Mouse (Mus musculus): ENCODE results near the gene Scin. TPM values are rescaled to one million over a fixed set of nuclear protein-coding genes. Genes with fewer than 3 reads are reported as not detected.
A peak's percentile ranks its signal among the peaks of the same experiment; 100 is the strongest.

Scin gene
- polyA plus RNA-seq, 1 experiment from 2014 or later: 0.57 TPM

DNA sequence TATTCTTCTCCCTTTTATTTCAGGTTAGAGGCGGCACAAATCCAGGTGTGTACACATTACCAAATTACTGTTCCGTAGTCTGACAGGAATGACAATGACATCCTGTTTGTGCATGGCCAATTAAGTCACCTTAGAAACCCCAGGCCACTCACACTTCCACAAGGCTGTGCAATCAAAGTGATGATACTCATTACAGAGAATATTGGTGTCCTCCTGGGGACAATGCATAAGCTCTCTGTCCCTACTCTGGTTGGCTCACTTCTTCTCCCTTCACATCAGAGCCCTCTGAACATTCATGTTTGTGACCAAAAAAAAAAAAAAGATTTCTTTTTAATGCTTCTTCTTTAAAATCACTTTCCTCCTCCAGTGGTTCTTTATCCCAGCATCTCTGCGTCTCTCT, 106.2 kb downstream of the Scin start:
- no peaks in the 10 kb centered on the region for H3K36me3 ChIP-seq (ENCODE audit: control insufficient read depth, insufficient read depth, low read length)
- no peak overlapping the region for H3K4me2 ChIP-seq (replicated peaks; ENCODE audit: low read depth, low read length)
- H3K27ac ChIP-seq (ENCODE audit: low read depth, low read length): no peak overlapping the region
- H3K4me3 ChIP-seq (ENCODE audit: low read depth, low read length): no peak overlapping the region
- WGBS: 86% methylated on average over 3 of the region's 3 CpGs
- H3K27me3 ChIP-seq (ENCODE audit: control insufficient read depth, insufficient read depth, low read length): no peaks in the 10 kb centered on the region
- no peak overlapping the region for H3K9ac ChIP-seq (ENCODE audit: low read depth, low read length)
- no peaks in the 10 kb centered on the region for H3K9me3 ChIP-seq (ENCODE audit: control insufficient read depth, low read length)
- no peaks in the 10 kb centered on the region for H3K4me1 ChIP-seq (replicated peaks; ENCODE audit: control insufficient read depth, insufficient read depth, low read length)
- ATAC-seq (ENCODE audit: low FRiP score): no peak
- no peak for DNase-seq (ENCODE audit: low spot score)

DNA sequence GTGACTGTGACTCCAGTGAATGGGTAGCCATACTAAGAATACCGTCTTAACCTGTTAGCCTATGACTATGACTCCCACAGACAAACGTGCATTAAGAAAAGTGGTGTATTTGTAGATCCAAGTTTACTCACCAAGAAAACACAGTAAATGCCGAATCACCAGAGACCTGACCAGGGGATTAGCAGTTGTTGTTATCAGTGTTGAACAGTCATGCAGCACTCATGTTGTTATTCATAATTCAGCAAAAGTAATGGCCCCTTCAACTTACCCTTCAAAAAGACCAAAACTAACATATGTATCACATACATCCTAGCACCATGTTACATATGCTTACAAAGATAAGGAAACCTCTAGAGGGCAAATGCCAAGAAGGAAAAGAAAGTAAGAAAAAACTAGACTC, 106.6 kb downstream of the Scin start:
- H3K36me3 ChIP-seq (ENCODE audit: control insufficient read depth, insufficient read depth, low read length): no peaks in the 10 kb centered on the region
- no peaks in the 10 kb centered on the region for H3K27me3 ChIP-seq (ENCODE audit: control insufficient read depth, insufficient read depth, low read length)
- no peak overlapping the region for H3K27ac ChIP-seq (ENCODE audit: low read depth, low read length)
- H3K9me3 ChIP-seq (ENCODE audit: control insufficient read depth, low read length): no peaks in the 10 kb centered on the region
- H3K4me3 ChIP-seq (ENCODE audit: low read depth, low read length): no peak overlapping the region
- H3K9ac ChIP-seq (ENCODE audit: low read depth, low read length): no peak overlapping the region
- 94% methylated on average over 3 of the region's 3 CpGs for WGBS
- ATAC-seq (ENCODE audit: low FRiP score) (no peak), DNase-seq (ENCODE audit: low spot score) (no peak)
- no peaks in the 10 kb centered on the region for H3K4me1 ChIP-seq (replicated peaks; ENCODE audit: control insufficient read depth, insufficient read depth, low read length)
- H3K4me2 ChIP-seq (replicated peaks; ENCODE audit: low read depth, low read length): no peak overlapping the region

DNA sequence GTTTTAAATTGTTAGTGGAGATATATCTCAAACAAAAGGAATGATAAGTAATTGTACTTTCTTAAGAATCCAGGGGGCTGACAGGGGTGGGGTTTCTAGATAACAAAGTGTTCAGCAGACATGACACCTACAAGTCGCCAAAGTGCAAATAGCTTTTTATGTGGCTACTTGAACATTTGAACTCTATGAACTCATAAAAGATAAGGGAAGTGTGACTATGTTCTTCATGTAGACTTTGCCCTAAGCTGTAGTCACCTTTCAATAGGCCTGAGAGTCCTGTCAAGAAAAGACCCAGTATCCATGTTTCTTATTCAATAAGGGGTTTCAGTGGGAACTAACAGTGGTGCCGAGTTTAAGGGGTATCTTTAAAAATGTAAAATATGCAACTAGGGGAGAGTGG, 110.1 kb downstream of the Scin start:
- H3K4me3 ChIP-seq (ENCODE audit: low read depth, low read length): no peak overlapping the region
- no peaks in the 10 kb centered on the region for H3K27me3 ChIP-seq (ENCODE audit: control insufficient read depth, insufficient read depth, low read length)
- DNase-seq (ENCODE audit: low spot score): no peak
- no peak overlapping the region for H3K27ac ChIP-seq (ENCODE audit: low read depth, low read length)
- no peaks in the 10 kb centered on the region for H3K4me1 ChIP-seq (replicated peaks; ENCODE audit: control insufficient read depth, insufficient read depth, low read length)
- no peak for ATAC-seq (ENCODE audit: low FRiP score)
- H3K4me2 ChIP-seq (replicated peaks; ENCODE audit: low read depth, low read length): no peak overlapping the region
- 89% methylated on average over 2 of the region's 2 CpGs for WGBS
- H3K9ac ChIP-seq (ENCODE audit: low read depth, low read length): no peak overlapping the region
- H3K36me3 ChIP-seq (ENCODE audit: control insufficient read depth, insufficient read depth, low read length): no peaks in the 10 kb centered on the region
- no peaks in the 10 kb centered on the region for H3K9me3 ChIP-seq (ENCODE audit: control insufficient read depth, low read length)

DNA sequence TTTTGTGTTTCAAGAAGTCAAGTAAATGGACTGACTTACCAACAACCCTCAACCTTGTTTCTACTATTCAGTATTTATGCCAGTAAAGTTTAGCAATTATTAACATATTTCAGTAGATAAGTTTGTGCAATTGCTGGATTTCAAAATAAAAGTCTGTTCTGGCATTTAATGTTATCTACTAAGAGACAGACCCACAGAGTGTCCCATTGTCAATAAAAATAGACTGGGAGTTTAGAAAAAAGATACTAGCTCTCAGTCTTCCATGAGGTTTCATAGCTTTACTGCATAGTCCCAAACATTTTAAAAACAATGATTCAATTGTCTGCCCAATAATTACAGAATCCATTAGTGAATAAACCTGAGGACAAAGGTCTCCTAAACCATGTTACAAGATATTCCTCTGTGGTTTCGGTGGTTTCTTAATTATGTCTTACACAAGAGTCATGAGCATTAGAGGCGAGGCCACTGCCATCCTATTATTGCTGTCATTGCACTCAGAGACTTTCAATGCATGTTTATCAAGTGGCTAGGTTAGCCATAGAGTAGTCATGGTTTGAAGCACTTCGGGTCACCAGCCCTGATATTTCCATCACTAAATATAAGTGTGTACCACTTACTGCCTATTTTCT, 110.9 kb downstream of the Scin start:
- H3K4me3 ChIP-seq (ENCODE audit: low read depth, low read length): no peak overlapping the region
- DNase-seq (ENCODE audit: low spot score) (no peak), ATAC-seq (ENCODE audit: low FRiP score) (no peak)
- H3K36me3 ChIP-seq (ENCODE audit: control insufficient read depth, insufficient read depth, low read length): no peaks in the 10 kb centered on the region
- no peaks in the 10 kb centered on the region for H3K9me3 ChIP-seq (ENCODE audit: control insufficient read depth, low read length)
- H3K4me2 ChIP-seq (replicated peaks; ENCODE audit: low read depth, low read length): no peak overlapping the region
- no peak overlapping the region for H3K9ac ChIP-seq (ENCODE audit: low read depth, low read length)
- WGBS: 85% methylated on average over 3 of the region's 3 CpGs
- H3K4me1 ChIP-seq (replicated peaks; ENCODE audit: control insufficient read depth, insufficient read depth, low read length): no peaks in the 10 kb centered on the region
- H3K27ac ChIP-seq (ENCODE audit: low read depth, low read length): no peak overlapping the region
- no peaks in the 10 kb centered on the region for H3K27me3 ChIP-seq (ENCODE audit: control insufficient read depth, insufficient read depth, low read length)

DNA sequence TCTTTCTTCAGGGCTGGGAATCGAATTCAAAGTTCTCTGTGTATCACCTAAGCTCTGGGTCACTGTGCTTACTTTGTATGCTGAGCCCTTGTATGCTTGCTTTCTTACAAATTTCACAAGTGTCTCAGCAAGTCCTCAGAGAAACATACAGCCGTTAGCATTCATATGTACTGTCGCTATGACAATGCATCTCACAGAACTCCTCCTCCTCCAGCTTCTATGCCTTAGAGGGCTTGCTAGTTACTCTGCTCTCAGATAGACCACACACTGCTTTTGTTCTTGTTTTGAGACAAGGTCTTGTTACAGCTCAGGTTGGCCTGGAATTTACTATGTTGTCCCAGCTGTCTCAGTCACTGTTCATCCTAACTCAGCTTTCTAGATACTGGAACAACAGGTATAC, 111.7 kb downstream of the Scin start:
- WGBS: 83% methylated on average over 3 of the region's 3 CpGs
- no peak for ATAC-seq (ENCODE audit: low FRiP score)

DNA sequence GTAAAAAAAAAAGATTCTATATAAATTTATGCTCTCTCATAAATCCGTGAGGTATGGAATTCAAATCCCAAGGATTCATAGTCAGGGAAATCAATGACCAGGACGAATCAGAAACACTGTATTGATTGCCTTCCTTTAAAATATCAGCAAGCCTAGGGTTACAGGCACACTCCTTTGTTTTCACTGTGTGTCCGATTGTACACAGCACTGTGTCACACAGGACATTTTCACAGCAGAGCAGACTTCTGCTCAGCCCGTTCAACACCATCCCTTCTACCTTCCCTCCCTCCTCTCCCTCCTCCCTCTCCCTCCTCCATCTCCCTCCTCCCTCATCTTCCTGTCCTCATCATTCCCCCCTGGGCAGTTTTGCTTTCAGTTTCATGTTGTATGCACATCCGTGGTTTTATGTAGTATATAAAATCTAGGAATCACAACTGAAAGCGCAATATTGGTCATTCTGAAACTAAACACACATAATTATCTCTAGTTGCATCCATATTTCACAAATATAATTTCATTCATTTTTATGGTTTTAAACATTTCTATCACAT, 116.0 kb downstream of the Scin start:
- Histone ChIP-seq H3K9me3 (ENCODE audit: control insufficient read depth, low read length) (no peaks in the 10 kb centered on the region), H3K36me3 (ENCODE audit: control insufficient read depth, insufficient read depth, low read length) (no peaks in the 10 kb centered on the region), H3K4me2 (replicated peaks; ENCODE audit: low read depth, low read length) (no peak overlapping the region), H3K4me3 (ENCODE audit: low read depth, low read length) (no peak overlapping the region), H3K27me3 (ENCODE audit: control insufficient read depth, insufficient read depth, low read length) (no peaks in the 10 kb centered on the region), H3K4me1 (replicated peaks; ENCODE audit: control insufficient read depth, insufficient read depth, low read length) (no peaks in the 10 kb centered on the region), H3K9ac (ENCODE audit: low read depth, low read length) (no peak overlapping the region), H3K27ac (ENCODE audit: low read depth, low read length) (no peak overlapping the region)
- 85% methylated on average over 6 of the region's 6 CpGs for WGBS
- ATAC-seq (ENCODE audit: low FRiP score) (peak; percentile 58; the same call in 1 of the 2 replicates), DNase-seq (ENCODE audit: low spot score) (no peak)

More for the DNA sequence above, 111.7 kb downstream of the Scin start:
- H3K27me3 ChIP-seq (ENCODE audit: control insufficient read depth, insufficient read depth, low read length): no peaks in the 10 kb centered on the region
- no peaks in the 10 kb centered on the region for H3K9me3 ChIP-seq (ENCODE audit: control insufficient read depth, low read length)
- no peak overlapping the region for H3K9ac ChIP-seq (ENCODE audit: low read depth, low read length)
- H3K4me2 ChIP-seq (replicated peaks; ENCODE audit: low read depth, low read length): no peak overlapping the region
- no peaks in the 10 kb centered on the region for H3K36me3 ChIP-seq (ENCODE audit: control insufficient read depth, insufficient read depth, low read length)
- H3K4me1 ChIP-seq (replicated peaks; ENCODE audit: control insufficient read depth, insufficient read depth, low read length): no peaks in the 10 kb centered on the region
- H3K4me3 ChIP-seq (ENCODE audit: low read depth, low read length): no peak overlapping the region
- DNase-seq (ENCODE audit: low spot score): no peak
- no peak overlapping the region for H3K27ac ChIP-seq (ENCODE audit: low read depth, low read length)

DNA sequence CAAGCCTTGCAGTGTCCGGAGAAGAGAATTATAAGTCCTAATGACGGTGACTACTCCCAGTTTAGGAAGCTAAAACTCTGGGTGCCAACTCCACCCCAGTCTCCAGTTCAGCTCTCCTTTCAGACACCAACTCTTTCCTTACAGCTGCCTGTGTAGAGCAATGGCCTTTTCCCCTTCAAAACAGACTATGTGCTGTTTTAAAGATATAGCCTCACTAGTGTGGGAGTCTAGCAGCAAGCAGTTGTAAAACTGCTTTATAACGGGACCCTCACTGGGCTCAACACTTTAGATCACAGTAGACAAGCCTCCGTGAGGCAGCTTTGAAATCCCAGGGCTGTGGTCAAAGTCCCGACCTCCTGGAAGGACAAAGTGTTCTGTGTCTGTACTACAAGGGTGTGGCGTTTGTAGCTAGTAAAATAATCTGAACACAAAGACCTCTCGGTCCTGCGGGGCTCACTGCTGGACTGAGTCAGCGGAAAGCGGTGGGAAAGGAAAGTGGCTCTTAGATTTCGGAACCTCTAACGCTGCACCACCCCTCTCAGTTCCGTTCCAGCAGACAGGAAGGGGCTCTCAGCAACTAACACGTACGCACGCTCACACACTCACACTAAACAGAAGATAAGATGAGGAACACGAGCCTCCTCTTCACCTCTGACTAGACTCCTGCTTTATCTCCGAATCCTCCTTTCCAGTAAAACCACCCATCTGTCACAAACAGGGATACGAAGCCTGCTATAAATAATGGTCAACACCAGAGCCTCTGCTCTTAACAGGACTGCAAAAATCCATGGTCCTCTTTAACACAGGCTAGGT, 117.2 kb downstream of the Scin start:
- Histone ChIP-seq H3K9me3 (ENCODE audit: control insufficient read depth, low read length) (no peaks in the 10 kb centered on the region), H3K27ac (ENCODE audit: low read depth, low read length) (no peak overlapping the region), H3K4me3 (ENCODE audit: low read depth, low read length) (no peak overlapping the region), H3K4me1 (replicated peaks; ENCODE audit: control insufficient read depth, insufficient read depth, low read length) (no peaks in the 10 kb centered on the region), H3K36me3 (ENCODE audit: control insufficient read depth, insufficient read depth, low read length) (no peaks in the 10 kb centered on the region), H3K27me3 (ENCODE audit: control insufficient read depth, insufficient read depth, low read length) (no peaks in the 10 kb centered on the region), H3K4me2 (replicated peaks; ENCODE audit: low read depth, low read length) (no peak overlapping the region), H3K9ac (ENCODE audit: low read depth, low read length) (no peak overlapping the region)
- 60% methylated on average over 19 of the region's 19 CpGs for WGBS
- peak; percentile 27; the same call in 1 of the 2 replicates for ATAC-seq (ENCODE audit: low FRiP score)
- peak; percentile 18 for DNase-seq (ENCODE audit: low spot score)

DNA sequence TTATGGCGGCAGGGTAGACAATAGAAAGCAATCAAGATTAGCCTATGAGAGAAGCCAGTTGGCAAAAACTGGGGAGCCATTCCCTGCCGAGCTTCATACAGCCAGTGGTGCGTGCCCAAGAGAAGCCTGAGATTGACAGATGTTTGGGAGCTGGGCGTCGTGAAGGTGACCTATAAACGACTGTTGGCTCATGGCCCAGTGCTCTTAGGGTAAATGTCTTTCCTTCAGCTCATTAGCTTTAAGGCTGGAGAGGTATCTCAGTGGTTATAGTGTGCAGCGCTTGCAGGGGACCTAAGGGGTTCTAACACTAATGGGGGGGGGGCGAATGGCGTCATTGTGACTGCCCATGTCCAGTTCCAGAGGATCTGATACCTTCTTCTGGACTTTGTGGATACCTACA, 118.0 kb downstream of the Scin start:
- no peak for DNase-seq (ENCODE audit: low spot score)
- Histone ChIP-seq H3K9me3 (ENCODE audit: control insufficient read depth, low read length) (no peaks in the 10 kb centered on the region), H3K4me1 (replicated peaks; ENCODE audit: control insufficient read depth, insufficient read depth, low read length) (no peaks in the 10 kb centered on the region), H3K9ac (ENCODE audit: low read depth, low read length) (no peak overlapping the region), H3K27ac (ENCODE audit: low read depth, low read length) (no peak overlapping the region), H3K4me3 (ENCODE audit: low read depth, low read length) (no peak overlapping the region), H3K27me3 (ENCODE audit: control insufficient read depth, insufficient read depth, low read length) (no peaks in the 10 kb centered on the region), H3K4me2 (replicated peaks; ENCODE audit: low read depth, low read length) (no peak overlapping the region), H3K36me3 (ENCODE audit: control insufficient read depth, insufficient read depth, low read length) (no peaks in the 10 kb centered on the region)
- 81% methylated on average over 9 of the region's 9 CpGs for WGBS
- ATAC-seq (ENCODE audit: low FRiP score): no peak

DNA sequence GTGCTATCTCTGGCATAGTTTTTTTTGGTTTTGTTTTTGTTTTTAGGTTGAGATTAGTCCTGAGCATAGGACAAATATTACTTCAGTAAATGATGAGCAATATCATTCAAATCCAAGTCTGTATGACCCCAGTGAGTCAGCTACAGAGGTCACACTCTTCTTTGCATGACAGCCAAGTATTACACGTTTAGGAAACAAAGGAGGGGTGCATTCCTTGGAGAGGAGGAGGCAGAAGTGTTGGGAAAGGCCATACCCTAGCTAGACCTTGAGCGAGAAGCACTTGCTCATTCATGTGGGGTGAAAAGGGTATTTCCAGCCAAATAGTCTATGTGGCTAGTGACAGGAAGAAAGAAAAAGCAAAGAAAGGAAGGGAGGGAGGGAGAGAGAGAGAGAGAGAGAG, 124.2 kb downstream of the Scin start:
- H3K4me2 ChIP-seq (replicated peaks; ENCODE audit: low read depth, low read length): no peak overlapping the region
- WGBS: 74% methylated on average over 2 of the region's 2 CpGs
- no peak overlapping the region for H3K9ac ChIP-seq (ENCODE audit: low read depth, low read length)
- no peak for ATAC-seq (ENCODE audit: low FRiP score)
- H3K27me3 ChIP-seq (ENCODE audit: control insufficient read depth, insufficient read depth, low read length): no peaks in the 10 kb centered on the region
- DNase-seq (ENCODE audit: low spot score): no peak
- no peaks in the 10 kb centered on the region for H3K4me1 ChIP-seq (replicated peaks; ENCODE audit: control insufficient read depth, insufficient read depth, low read length)
- H3K36me3 ChIP-seq (ENCODE audit: control insufficient read depth, insufficient read depth, low read length): no peaks in the 10 kb centered on the region
- no peak overlapping the region for H3K4me3 ChIP-seq (ENCODE audit: low read depth, low read length)
- H3K9me3 ChIP-seq (ENCODE audit: control insufficient read depth, low read length): no peaks in the 10 kb centered on the region
- H3K27ac ChIP-seq (ENCODE audit: low read depth, low read length): no peak overlapping the region

Measured in hindbrain, embryonic 11.5 days (tissue).